Mouse (Mus musculus) embryonic fibroblast, embryonic 13.5 days (primary cell): ENCODE results near the gene Tagln2.

ENCODE experiments used
- CTCF ChIP-seq: IDR thresholded peaks from 2 replicates; pipeline ENCODE4 v1.5.1; 2011; ENCODE audit warnings: mild to moderate bottlenecking, control low read depth, low read length, moderate library complexity, borderline replicate concordance; ENCODE audit not compliant: insufficient read depth
- POLR2A ChIP-seq: IDR thresholded peaks from 2 replicates; pipeline ENCODE4 v1.6.1; 2011; ENCODE audit warnings: low read depth, mild to moderate bottlenecking, control low read depth, low read length, moderate library complexity

DNA sequence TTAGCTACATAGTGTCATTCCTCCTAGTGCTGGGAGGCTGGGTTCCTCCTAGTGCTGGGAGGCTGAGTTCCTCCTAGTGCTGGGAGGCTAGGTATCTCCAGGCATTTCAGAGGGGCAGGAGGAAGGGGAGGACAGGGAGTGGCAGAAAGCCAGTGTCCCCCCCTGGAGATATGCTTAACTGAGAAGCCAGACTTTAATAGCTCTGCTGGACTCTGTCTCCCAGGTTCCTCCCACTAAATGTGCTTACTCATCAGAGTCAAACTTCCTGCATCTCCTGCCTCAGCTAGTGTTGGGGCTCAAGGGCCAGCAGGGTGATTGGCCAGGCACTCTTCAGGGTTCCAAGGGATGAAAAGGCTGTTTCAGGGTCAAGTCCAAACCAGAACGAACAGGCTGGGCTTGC, 15.5 kb downstream of the Tagln2 start:
- TF ChIP-seq CTCF = no peak
- no peak for TF ChIP-seq POLR2A
